Mouse (Mus musculus) limb, embryonic 14.5 days (tissue): ENCODE data around the gene Itpkb. TPM values are rescaled to one million over a fixed set of nuclear protein-coding genes. Genes with fewer than 3 reads are reported as not detected.

ENCODE experiments used
- ATAC-seq: fragments of 200-750 bp; cut with Nextera tagmentation; 2 replicates; pipeline ENCODE4 v1.8.0; 2017; ENCODE audit warnings: low read depth, moderate number of reproducible peaks, moderate TSS enrichment; ENCODE audit not compliant: low FRiP score
- DNase-seq: peaks from one replicate; pipeline ENCODE4 v3.0.0-alpha.2; 2015; ENCODE audit warnings: low spot score
- H3K27ac ChIP-seq: fragments of 300-500 bp; sonication (generic); replicated peaks from 2 replicates; pipeline ENCODE4 v1.5.1; 2014; ENCODE audit warnings: low read depth, mild to moderate bottlenecking, low read length, moderate library complexity, mixed read lengths
- H3K27me3 ChIP-seq: fragments of 300-500 bp; sonication (generic); 2 replicates; pipeline ENCODE4 v1.6.1; 2014; ENCODE audit warnings: low read length, mixed read lengths; ENCODE audit not compliant: control insufficient read depth, insufficient read depth
- H3K36me3 ChIP-seq: fragments of 300-500 bp; sonication (generic); 2 replicates; pipeline ENCODE4 v1.6.1; 2014; ENCODE audit warnings: mild to moderate bottlenecking, low read length, moderate library complexity, mixed read lengths; ENCODE audit not compliant: control insufficient read depth, insufficient read depth
- H3K4me1 ChIP-seq: fragments of 300-500 bp; sonication (generic); 2 replicates; pipeline ENCODE4 v1.6.1; 2014; ENCODE audit warnings: antibody characterized with exemption, low read length, mixed read lengths; ENCODE audit not compliant: control insufficient read depth, insufficient read depth
- H3K4me2 ChIP-seq: fragments of 300-500 bp; sonication (generic); replicated peaks from 2 replicates; pipeline ENCODE4 v1.6.1; 2014; ENCODE audit warnings: low read depth, mild to moderate bottlenecking, low read length, moderate library complexity; ENCODE audit not compliant: severe bottlenecking
- H3K4me3 ChIP-seq: fragments of 300-500 bp; sonication (generic); replicated peaks from 2 replicates; pipeline ENCODE4 v1.5.1; 2014; ENCODE audit warnings: low read length
- H3K9ac ChIP-seq: fragments of 300-500 bp; sonication (generic); 2 replicates; pipeline ENCODE4 v1.6.1; 2014; ENCODE audit warnings: mild to moderate bottlenecking, low read depth, low read length, moderate library complexity; ENCODE audit not compliant: severe bottlenecking
- H3K9me3 ChIP-seq: fragments of 300-500 bp; sonication (generic); 2 replicates; pipeline ENCODE4 v1.6.1; 2016; ENCODE audit warnings: low read length; ENCODE audit not compliant: control insufficient read depth
- POLR2A ChIP-seq: fragments of 200-500 bp; IDR thresholded peaks from 2 replicates; pipeline ENCODE4 v1.8.0; 2012; ENCODE audit warnings: inconsistent platforms, mild to moderate bottlenecking, moderate library complexity, borderline replicate concordance; ENCODE audit not compliant: insufficient read depth, insufficient read length; ENCODE audit errors: extremely low read depth
- WGBS: fragments of 180-500 bp; shearing (Covaris S2); extraction: QIAGEN DNeasy Blood & Tissue Kit; methylation state at CpG from one replicate; pipeline ENCODE4 v1.1.7; 2014; 5-methylcytosine and 5-hydroxymethylcytosine counted together
- polyA plus RNA-seq, 2 experiments: library from polyadenylated mRNA; depleted of rRNA in 1 of 2; stranded (reverse) in 1 of 2; unstranded in 1 of 2; fragments of >200 nt; fragmentation: Nextera tagmentation in 1 of 2; extraction: Ambion mirVana in 1 of 2; gene quantifications; 2 replicates each; pipeline versions ENCODE4 v1.2.1 to v1.2.3; 2012 to 2014

Gene Itpkb
- polyA plus RNA-seq, 2 experiments = 8.4 to 16.2 TPM

DNA sequence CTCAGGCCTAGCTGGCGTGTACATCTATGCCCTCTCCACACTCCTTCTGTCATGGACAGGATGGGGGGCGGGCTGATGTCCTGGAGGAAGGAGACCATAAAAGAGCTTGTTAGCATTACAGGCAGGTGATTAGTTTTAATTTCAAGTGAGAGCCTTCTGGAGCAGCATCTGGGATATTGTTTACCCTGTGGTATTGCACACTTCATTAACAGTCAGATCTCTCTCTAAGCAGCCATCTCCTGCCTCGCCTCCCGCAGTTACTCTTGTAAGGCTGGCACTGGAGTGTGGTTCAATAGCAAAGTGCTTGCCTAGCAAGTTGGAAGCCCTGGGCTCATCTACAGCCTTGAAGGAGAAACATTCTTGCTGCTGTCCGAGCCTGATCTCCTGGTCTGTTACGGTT lies 17.6 kb downstream of the Itpkb start:
- ATAC-seq = no peak
- H3K4me2 ChIP-seq = no peak overlapping the region
- H3K36me3 ChIP-seq = no peaks in the 10 kb centered on the region
- H3K27ac ChIP-seq = no peak overlapping the region
- H3K4me3 ChIP-seq = no peak overlapping the region
- H3K9ac ChIP-seq = no peak overlapping the region
- 70% methylated on average over 6 of the region's 6 CpGs for WGBS
- H3K4me1 ChIP-seq = peaks cover 14% of the 10 kb centered on the region
- no peaks in the 10 kb centered on the region for H3K9me3 ChIP-seq
- H3K27me3 ChIP-seq = no peaks in the 10 kb centered on the region
- DNase-seq = no peak
- no peak for TF ChIP-seq POLR2A

- no peak overlapping the region for H3K9ac ChIP-seq
- no peak overlapping the region for H3K27ac ChIP-seq
- ATAC-seq (no peak), DNase-seq (no peak)
- no peaks in the 10 kb centered on the region for H3K27me3 ChIP-seq
- no peak overlapping the region for H3K4me2 ChIP-seq
- no peaks in the 10 kb centered on the region for H3K36me3 ChIP-seq
- no peaks in the 10 kb centered on the region for H3K9me3 ChIP-seq
- TF ChIP-seq POLR2A = no peak
- H3K4me3 ChIP-seq = no peak overlapping the region
- peaks cover 9% of the 10 kb centered on the region for H3K4me1 ChIP-seq
Observed at GRCm38 (mm10) chr1:180349090-180349489, 18.8 kb downstream of the Itpkb start.

- Histone ChIP-seq H3K9ac (no peak overlapping the region), H3K4me3 (no peak overlapping the region), H3K27me3 (no peaks in the 10 kb centered on the region), H3K27ac (no peak overlapping the region), H3K4me2 (no peak overlapping the region), H3K36me3 (no peaks in the 10 kb centered on the region), H3K4me1 (peaks cover 11% of the 10 kb centered on the region), H3K9me3 (no peaks in the 10 kb centered on the region)
- ATAC-seq = no peak
- TF ChIP-seq POLR2A = no peak
- 72% methylated on average over 3 of the region's 3 CpGs for WGBS
- DNase-seq = no peak
Observed at GRCm38 (mm10) chr1:180352258-180352657, 22.0 kb downstream of the Itpkb start.

DNA sequence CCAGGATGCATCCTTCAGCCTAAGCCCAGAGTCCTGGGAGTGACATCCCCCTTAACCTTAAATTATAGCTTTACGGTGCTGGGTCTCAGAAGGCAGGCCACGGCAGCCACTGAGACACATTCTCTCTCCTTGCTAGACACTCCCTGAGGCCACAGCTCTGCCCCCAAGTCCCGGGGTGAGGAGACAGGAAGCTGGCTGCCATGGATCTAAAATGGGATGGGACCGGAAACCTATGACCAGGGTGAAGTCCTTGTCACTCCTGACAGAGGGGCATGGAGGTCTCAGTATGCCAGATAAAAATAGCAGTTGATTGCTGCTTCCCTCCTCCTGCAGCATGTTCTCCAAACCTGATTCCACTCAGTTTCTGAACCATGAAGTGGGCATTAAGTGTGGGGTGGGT lies 23.8 kb downstream of the Itpkb start:
- ATAC-seq (no peak), DNase-seq (no peak)
- Histone ChIP-seq H3K4me3 (no peak overlapping the region), H3K27ac (no peak overlapping the region), H3K4me1 (peaks cover 14% of the 10 kb centered on the region), H3K4me2 (no peak overlapping the region), H3K27me3 (no peaks in the 10 kb centered on the region), H3K9ac (no peak overlapping the region), H3K9me3 (no peaks in the 10 kb centered on the region), H3K36me3 (no peaks in the 10 kb centered on the region)
- 44% methylated on average over 4 of the region's 4 CpGs for WGBS
- no peak for TF ChIP-seq POLR2A

- DNase-seq (no peak), ATAC-seq (no peak)
- H3K4me2 ChIP-seq = no peak overlapping the region
- H3K4me1 ChIP-seq = peaks cover 14% of the 10 kb centered on the region
- H3K4me3 ChIP-seq = no peak overlapping the region
- no peak overlapping the region for H3K9ac ChIP-seq
- H3K36me3 ChIP-seq = no peaks in the 10 kb centered on the region
- no peak overlapping the region for H3K27ac ChIP-seq
- no peaks in the 10 kb centered on the region for H3K27me3 ChIP-seq
- no peaks in the 10 kb centered on the region for H3K9me3 ChIP-seq
- 80% methylated on average over 13 of the region's 13 CpGs for WGBS
- no peak for TF ChIP-seq POLR2A
Observed at GRCm38 (mm10) chr1:180354976-180355730, 24.9 kb downstream of the Itpkb start.
